Mouse (Mus musculus) kidney, embryonic 14.5 days (tissue): ENCODE data around the gene Mlycd. TPM values are rescaled to one million over a fixed set of nuclear protein-coding genes. Genes with fewer than 3 reads are reported as not detected.
"Not testable (repeated sequence)": the region's sequence is repeated elsewhere in the genome, so short reads cannot be mapped to it uniquely, and the experiment has no call there.

ENCODE experiments used
- ATAC-seq: fragments of 200-750 bp; cut with Nextera tagmentation; 2 replicates; pipeline ENCODE4 v1.8.0; 2017; ENCODE audit warnings: moderate number of reproducible peaks, mild to moderate bottlenecking, moderate TSS enrichment, moderate library complexity; ENCODE audit not compliant: low FRiP score, low TSS enrichment
- H3K27ac ChIP-seq: fragments of 300-500 bp; sonication (generic); 2 replicates; pipeline ENCODE4 v1.5.1; 2014; ENCODE audit warnings: low read depth, mild to moderate bottlenecking, low read length, moderate library complexity, mixed read lengths
- H3K27me3 ChIP-seq: fragments of 300-500 bp; sonication (generic); 2 replicates; pipeline ENCODE4 v1.6.1; 2014; ENCODE audit warnings: mild to moderate bottlenecking, low read length; ENCODE audit not compliant: control insufficient read depth, insufficient read depth
- H3K36me3 ChIP-seq: fragments of 300-500 bp; sonication (generic); 2 replicates; pipeline ENCODE4 v1.6.1; 2014; ENCODE audit warnings: low read length, mixed read lengths; ENCODE audit not compliant: control insufficient read depth, insufficient read depth
- H3K4me1 ChIP-seq: fragments of 300-500 bp; sonication (generic); 2 replicates; pipeline ENCODE4 v1.6.1; 2014; ENCODE audit warnings: low read length, mixed read lengths; ENCODE audit not compliant: control insufficient read depth, insufficient read depth
- H3K4me2 ChIP-seq: fragments of 300-500 bp; sonication (generic); replicated peaks from 2 replicates; pipeline ENCODE4 v1.6.1; 2014; ENCODE audit warnings: low read depth, mild to moderate bottlenecking, low read length
- H3K4me3 ChIP-seq: fragments of 300-500 bp; sonication (generic); 2 replicates; pipeline ENCODE4 v1.5.1; 2014; ENCODE audit warnings: mild to moderate bottlenecking, low read length
- H3K9ac ChIP-seq: fragments of 300-500 bp; sonication (generic); 2 replicates; pipeline ENCODE4 v1.6.1; 2014; ENCODE audit warnings: low read depth, mild to moderate bottlenecking, low read length, moderate library complexity
- H3K9me3 ChIP-seq: fragments of 300-500 bp; sonication (generic); 2 replicates; pipeline ENCODE4 v1.6.1; 2016; ENCODE audit warnings: low read length; ENCODE audit not compliant: control insufficient read depth
- WGBS: fragments of 180-500 bp; shearing (Covaris S2); extraction: QIAGEN DNeasy Blood & Tissue Kit; methylation state at CpG from one replicate; pipeline ENCODE4 v1.1.7; 2014; 5-methylcytosine and 5-hydroxymethylcytosine counted together
- polyA plus RNA-seq: library from polyadenylated mRNA; unstranded; fragments of >200 nt; fragmentation: Nextera tagmentation; extraction: Ambion mirVana; gene quantifications from 2 replicates; pipeline ENCODE4 v1.2.1, GENCODE M21; 2014

Mlycd gene
- polyA plus RNA-seq, result 10.8 and 12.1 TPM in 2 replicates

DNA sequence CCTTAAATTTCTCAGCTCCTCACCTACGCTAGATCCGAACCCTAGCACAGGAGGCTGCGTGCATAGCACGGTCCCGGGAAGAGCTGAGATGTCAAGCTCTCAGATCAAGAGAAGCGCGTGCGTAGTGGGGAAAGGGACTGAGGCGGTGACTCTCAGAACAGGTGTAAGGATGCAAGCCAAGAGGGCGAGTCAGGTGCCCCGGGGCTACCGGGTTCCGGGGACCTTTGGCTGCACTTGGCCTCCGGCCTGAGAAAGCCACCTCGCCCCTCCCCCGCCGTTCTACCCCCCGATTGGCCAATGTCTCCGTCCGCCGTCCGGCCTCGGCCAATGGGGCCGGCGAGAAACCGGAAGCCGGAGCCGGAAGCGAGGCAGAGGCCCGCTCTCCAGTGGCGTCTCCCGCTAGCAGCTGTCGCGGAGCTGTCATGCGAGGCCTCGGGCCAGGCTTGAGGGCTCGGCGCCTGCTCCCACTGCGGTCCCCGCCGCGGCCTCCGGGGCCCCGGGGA, at the start of gene Mlycd:
Gene Mlycd, plus strand, starts transcription at position 355 of the 503 bp plus-strand sequence.
- Histone ChIP-seq H3K4me3 (peak within 1 kb of the TSS; percentile 77), H3K27ac (peak within 1 kb of the TSS; percentile 47; the same call in 1 of the 2 replicates), H3K4me1 (no peaks in the 10 kb centered on the region; the same call in 1 of the 2 replicates), H3K27me3 (no peaks in the 10 kb centered on the region), H3K9ac (peak within 1 kb of the TSS; percentile 85), H3K36me3 (no peaks in the 10 kb centered on the region), H3K9me3 (no peaks in the 10 kb centered on the region), H3K4me2 (peak within 1 kb of the TSS; percentile 95)
- ATAC-seq, result peak; percentile 96
- WGBS, result 2% methylated on average over 44 of the region's 44 CpGs

DNA sequence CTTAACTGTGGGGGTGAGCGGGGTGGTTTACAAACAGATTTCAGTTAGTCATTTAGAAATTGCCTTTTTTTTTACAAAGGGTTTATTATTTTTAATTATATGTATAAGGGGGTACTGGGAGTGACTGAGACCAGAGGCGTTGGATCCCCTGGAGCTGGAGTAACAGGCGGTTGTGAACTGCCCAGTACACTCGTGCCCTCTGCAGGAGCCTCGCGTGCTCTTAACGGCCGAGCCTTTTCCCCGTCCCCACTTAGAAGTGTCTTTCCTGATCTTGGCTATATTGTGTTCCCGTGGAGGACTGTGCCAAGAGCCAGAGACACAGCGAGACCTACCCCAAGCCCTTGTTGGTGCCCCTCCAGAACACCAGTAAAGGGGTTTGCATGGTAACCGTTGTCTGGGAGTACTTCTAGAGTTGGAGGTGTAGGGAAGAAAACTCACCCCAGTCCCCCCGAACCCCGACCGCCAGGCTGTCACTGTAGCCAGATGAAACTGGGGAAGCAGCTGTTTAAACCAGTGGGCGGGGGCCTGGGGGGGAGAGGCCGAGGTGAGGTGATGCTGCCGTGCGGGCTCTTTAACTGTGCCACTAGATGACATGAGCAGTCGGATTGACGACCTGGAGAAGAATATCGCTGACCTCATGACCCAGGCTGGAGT, 49.5 kb upstream of the Mlycd start:
- peak overlapping the region; percentile 91 for H3K9ac ChIP-seq
- peak overlapping the region; percentile 86 for H3K4me3 ChIP-seq
- peaks cover 34% of the 10 kb centered on the region for H3K36me3 ChIP-seq
- no peak overlapping the region for H3K27ac ChIP-seq
- no peak for ATAC-seq
- H3K4me2 ChIP-seq, result peak overlapping the region; percentile 46
- no peaks in the 10 kb centered on the region for H3K27me3 ChIP-seq
- H3K4me1 ChIP-seq, result peaks cover 6% of the 10 kb centered on the region; the same call in 1 of the 2 replicates
- WGBS, result 57% methylated on average over 22 of the region's 22 CpGs
- peaks cover 3% of the 10 kb centered on the region; the same call in 1 of the 2 replicates for H3K9me3 ChIP-seq

- Histone ChIP-seq H3K4me2 (peak overlapping the region; percentile 46), H3K36me3 (peaks cover 37% of the 10 kb centered on the region), H3K4me1 (peaks cover 6% of the 10 kb centered on the region; the same call in 1 of the 2 replicates), H3K4me3 (peak overlapping the region; percentile 86; the same call in 1 of the 2 replicates), H3K27me3 (no peaks in the 10 kb centered on the region), H3K9ac (0 out of 2 replicates have a peak overlapping the region, but pooled peaks have one; percentile 91), H3K9me3 (peaks cover 3% of the 10 kb centered on the region; the same call in 1 of the 2 replicates), H3K27ac (no peak overlapping the region)
- WGBS, result 84% methylated on average over 15 of the region's 15 CpGs
- no peak for ATAC-seq
These were observed 49.0 kb upstream of the Mlycd start for GRCm38 (mm10) chr8:119345683-119346075.

- no peak for ATAC-seq
These were observed 43.0 kb upstream of the Mlycd start for GRCm38 (mm10) chr8:119351647-119352046.

GRCm38 (mm10) chr8:119352977-119353658, 41.6 kb upstream of the Mlycd start:
- Histone ChIP-seq H3K4me2 (no peak overlapping the region), H3K9me3 (no peaks in the 10 kb centered on the region), H3K4me3 (no peak overlapping the region), H3K36me3 (peaks cover 22% of the 10 kb centered on the region), H3K9ac (no peak overlapping the region), H3K4me1 (no peaks in the 10 kb centered on the region), H3K27me3 (no peaks in the 10 kb centered on the region), H3K27ac (no peak overlapping the region)
- 86% methylated on average over 10 of the region's 10 CpGs for WGBS
- ATAC-seq, result no peak

More at GRCm38 (mm10) chr8:119351647-119352046, 43.0 kb upstream of the Mlycd start:
- WGBS, result 93% methylated on average over 19 of the region's 19 CpGs
- Histone ChIP-seq H3K4me3 (no peak overlapping the region), H3K27ac (no peak overlapping the region), H3K9ac (no peak overlapping the region), H3K27me3 (no peaks in the 10 kb centered on the region), H3K4me2 (no peak overlapping the region), H3K9me3 (no peaks in the 10 kb centered on the region), H3K4me1 (no peaks in the 10 kb centered on the region), H3K36me3 (peaks cover 37% of the 10 kb centered on the region)

GRCm38 (mm10) chr8:119353659-119354023, 41.0 kb upstream of the Mlycd start:
- ATAC-seq, result no peak
- Histone ChIP-seq H3K4me2 (no peak overlapping the region), H3K4me3 (no peak overlapping the region), H3K36me3 (peaks cover 17% of the 10 kb centered on the region), H3K27ac (no peak overlapping the region), H3K9me3 (no peaks in the 10 kb centered on the region), H3K27me3 (no peaks in the 10 kb centered on the region), H3K9ac (no peak overlapping the region), H3K4me1 (no peaks in the 10 kb centered on the region)
- WGBS, result 80% methylated on average over 6 of the region's 6 CpGs

DNA sequence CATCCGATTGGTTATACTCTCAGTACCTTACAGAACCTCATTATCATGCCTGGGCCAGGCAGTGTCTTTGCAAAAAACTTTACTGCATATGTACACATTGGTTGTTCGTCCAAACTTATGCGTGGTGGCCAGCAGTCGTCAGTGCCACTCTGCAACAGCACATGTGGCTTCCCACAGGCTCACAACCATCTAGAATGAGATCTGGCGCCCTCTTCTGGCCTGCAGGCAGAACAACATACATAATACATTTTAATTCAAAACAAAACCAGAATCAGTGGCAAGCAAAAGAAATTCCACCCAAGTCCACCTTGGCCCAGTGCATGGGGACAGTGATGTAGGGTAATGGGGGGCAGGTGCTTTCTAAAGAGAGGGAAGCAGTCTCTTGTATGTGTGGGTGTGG, 38.0 kb upstream of the Mlycd start:
- not testable (repeated sequence) for H3K27ac ChIP-seq, H3K9ac ChIP-seq, H3K4me3 ChIP-seq, H3K9me3 ChIP-seq, H3K27me3 ChIP-seq, H3K4me2 ChIP-seq, ATAC-seq, H3K4me1 ChIP-seq, H3K36me3 ChIP-seq
- 67% methylated on average over 5 of the region's 5 CpGs for WGBS

- no peaks in the 10 kb centered on the region for H3K4me1 ChIP-seq
- no peak overlapping the region for H3K4me2 ChIP-seq
- WGBS, result 89% methylated on average over 7 of the region's 7 CpGs
- no peaks in the 10 kb centered on the region for H3K9me3 ChIP-seq
- H3K9ac ChIP-seq, result no peak overlapping the region
- ATAC-seq, result no peak
- no peak overlapping the region for H3K4me3 ChIP-seq
- H3K27me3 ChIP-seq, result no peaks in the 10 kb centered on the region
- no peaks in the 10 kb centered on the region for H3K36me3 ChIP-seq
- no peak overlapping the region for H3K27ac ChIP-seq
These were observed 36.5 kb upstream of the Mlycd start for GRCm38 (mm10) chr8:119358175-119358574.

DNA sequence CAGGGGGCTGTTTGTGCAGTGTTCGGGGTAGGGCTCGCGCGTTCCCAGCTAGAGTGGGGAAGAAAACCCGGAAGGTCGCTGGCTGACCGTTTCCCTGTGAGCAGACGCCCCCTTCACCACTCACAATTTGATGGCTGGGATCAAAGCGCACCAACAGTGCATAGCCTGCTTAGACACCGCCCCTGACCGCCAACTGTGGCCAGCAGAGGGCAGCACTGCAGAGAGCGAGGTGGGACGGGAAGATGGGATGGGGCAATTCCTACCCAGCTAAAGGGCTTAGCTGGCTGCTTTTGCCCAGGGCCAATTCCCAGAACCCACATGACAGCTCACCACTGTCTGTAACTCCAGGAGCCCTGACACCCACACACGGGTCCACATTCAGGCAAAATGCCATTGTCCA, 35.8 kb upstream of the Mlycd start:
- Histone ChIP-seq H3K36me3 (no peaks in the 10 kb centered on the region), H3K4me1 (no peaks in the 10 kb centered on the region), H3K27ac (no peak overlapping the region), H3K9me3 (no peaks in the 10 kb centered on the region), H3K9ac (no peak overlapping the region), H3K4me3 (no peak overlapping the region), H3K4me2 (no peak overlapping the region), H3K27me3 (no peaks in the 10 kb centered on the region)
- 48% methylated on average over 14 of the region's 14 CpGs for WGBS
- no peak for ATAC-seq
